Mouse (Mus musculus) stomach, postnatal 0 days (tissue): ENCODE data around the gene Sgpl1.

Source experiments
- CTCF ChIP-seq: IDR thresholded peaks from 2 replicates; pipeline ENCODE4 v1.5.1; 2016; ENCODE audit warnings: antibody characterized with exemption, low read depth, mild to moderate bottlenecking, moderate library complexity
- EP300 ChIP-seq: optimal IDR thresholded peaks from 2 replicates; pipeline ENCODE3; 2016; ENCODE audit warnings: antibody characterized with exemption

- TF ChIP-seq CTCF = no peak
- TF ChIP-seq EP300 = no peak
Measured at GRCm38 (mm10) chr10:61188010-61188409, 40.5 kb upstream of the Sgpl1 start.
